Mouse (Mus musculus) left cerebral cortex, postnatal 10 days (tissue): ENCODE results near the gene Gng8. TPM values are rescaled to one million over a fixed set of nuclear protein-coding genes. Genes with fewer than 3 reads are reported as not detected.
A peak's percentile ranks its signal among the peaks of the same experiment; 100 is the strongest.

Experiments used
- DNase-seq, 2 experiments: peaks; one replicate each; pipeline ENCODE4 v3.0.0; 2021 to 2022; ENCODE audit warnings: low spot score in 2 of 2, mixed read lengths in 1 of 2; ENCODE audit errors: extremely low spot score in 1 of 2
- intact Hi-C: fragments of 180-260 bp; cut with DNase I; formaldehyde crosslinking; loops from one replicate; pipeline ENCODE4 v1.15.1; 2025
- total RNA-seq, 2 experiments: library from RNA; stranded (reverse); gene quantifications; 2 replicates each; pipeline ENCODE4 v1.2.3; 2021

Gene Gng8
- total RNA-seq, 2 experiments from 2014 or later = 0.73 to 0.81 TPM

DNA sequence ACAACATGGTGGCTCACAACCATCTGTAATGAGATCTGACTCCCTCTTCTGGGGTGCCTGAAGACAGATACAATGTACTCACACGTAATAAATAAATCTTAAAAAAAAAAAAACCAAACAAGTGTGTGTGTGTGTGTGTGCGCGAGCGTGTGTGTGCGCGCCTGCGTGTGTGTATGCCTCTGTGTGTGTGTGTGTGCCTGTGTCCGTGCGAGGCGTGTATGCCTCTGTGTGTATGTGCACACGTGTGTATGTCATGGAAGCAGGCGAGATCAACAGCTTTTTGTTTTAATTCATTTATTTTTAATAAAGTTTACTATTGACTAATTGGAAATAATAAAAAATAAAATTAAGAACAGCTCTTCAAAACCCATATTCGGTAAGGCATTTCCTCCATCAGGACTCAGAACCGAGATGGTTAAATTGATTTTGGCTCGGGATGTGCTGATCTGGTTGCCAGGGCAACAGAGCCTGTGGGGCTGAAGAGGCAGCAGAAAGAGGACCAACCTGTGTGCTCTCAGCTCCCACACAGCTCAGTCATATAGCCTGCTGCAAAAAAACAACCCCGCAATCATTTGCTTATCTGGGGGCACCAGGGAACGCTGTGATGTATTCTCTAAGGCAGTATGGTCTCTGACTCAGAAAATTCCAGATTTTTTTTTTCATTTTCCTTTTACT is 46.7 kb downstream of the Gng8 start:
- intact Hi-C loops = no loop called here
- DNase-seq = peak in 1 of 2 experiments; percentile 74

DNA sequence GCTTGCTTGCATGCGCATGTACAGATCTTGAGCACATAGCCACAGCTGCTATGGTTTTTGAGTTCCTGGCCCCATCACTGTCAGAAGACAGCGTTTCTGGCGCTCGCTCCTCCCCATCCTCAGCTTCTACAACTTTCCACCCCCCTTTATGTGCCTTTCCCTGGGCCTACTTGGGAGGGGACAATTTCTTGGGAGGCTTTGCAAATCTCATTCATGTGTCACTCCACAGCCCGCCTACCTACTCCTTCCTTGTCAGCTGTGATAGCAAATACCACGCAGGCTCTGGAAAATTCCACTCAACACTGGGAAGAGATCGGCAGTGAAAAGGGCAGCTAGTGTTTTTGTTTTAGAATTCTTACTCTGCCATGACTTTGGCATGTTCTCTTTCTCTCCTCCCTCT is 48.7 kb downstream of the Gng8 start:
- intact Hi-C loops = no loop called here
- no peak for DNase-seq

DNA sequence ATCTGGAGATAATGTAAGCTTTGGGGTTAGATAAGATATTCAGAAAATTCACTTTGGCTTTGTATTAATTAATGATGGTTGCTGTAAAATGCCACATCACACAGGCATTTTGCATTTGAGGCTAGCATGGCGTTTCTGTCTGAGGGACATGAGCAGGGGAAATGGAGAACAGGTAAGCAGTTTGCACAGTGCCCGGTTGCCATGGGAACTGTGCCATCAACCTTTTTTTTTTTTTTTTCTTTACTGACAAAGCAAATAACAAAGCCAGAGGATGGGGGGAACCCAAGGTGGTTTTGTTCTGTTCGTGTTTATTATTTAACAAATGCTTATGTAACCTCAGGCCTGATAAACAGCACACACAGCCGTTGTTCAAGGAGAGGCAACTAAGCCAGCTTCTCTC is 51.3 kb downstream of the Gng8 start:
- intact Hi-C loops = no loop called here
- DNase-seq = no peak

DNA sequence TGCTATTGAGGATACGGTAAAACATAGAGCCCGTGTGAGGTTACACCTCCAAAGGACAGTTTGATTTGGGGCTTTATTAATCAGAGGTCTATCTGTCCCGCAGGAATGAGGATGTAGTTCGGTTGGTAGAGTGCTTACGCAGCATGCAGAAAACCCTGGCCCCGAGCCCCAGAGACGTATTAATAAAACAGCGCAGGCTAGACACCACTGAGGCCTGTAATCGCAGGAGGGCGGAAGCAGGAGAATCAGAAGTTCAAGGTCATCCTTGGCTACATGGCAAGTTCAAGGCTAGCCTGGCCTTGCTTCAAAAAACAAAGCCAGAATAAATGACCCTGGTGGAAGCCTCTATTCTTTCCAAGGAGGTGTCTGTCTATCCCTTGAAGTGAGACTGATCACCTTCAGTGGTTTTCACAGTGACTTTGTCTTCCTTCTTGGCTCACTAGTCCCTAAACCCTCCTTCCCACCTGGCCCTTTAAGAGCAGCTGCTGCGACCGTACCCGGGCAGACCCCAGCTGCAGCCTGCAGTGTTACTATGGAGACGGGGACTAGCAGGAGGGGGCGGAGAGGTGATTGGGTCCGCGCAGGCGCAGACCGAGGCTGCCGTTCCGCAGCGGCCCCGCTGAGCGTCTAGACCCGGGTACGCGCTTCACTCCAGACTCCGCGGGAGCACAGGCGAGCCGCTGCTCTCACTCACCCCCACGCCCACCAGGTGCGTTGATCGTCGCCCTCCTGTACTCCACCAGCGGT is 52.6 kb downstream of the Gng8 start, which contains the start of gene Pnmal2:
Gene Pnmal2, plus strand, starts transcription at position 622 of the 747 bp plus-strand sequence.
- DNase-seq = peak; percentile 91 to 93
- intact Hi-C loops = no loop called here

DNA sequence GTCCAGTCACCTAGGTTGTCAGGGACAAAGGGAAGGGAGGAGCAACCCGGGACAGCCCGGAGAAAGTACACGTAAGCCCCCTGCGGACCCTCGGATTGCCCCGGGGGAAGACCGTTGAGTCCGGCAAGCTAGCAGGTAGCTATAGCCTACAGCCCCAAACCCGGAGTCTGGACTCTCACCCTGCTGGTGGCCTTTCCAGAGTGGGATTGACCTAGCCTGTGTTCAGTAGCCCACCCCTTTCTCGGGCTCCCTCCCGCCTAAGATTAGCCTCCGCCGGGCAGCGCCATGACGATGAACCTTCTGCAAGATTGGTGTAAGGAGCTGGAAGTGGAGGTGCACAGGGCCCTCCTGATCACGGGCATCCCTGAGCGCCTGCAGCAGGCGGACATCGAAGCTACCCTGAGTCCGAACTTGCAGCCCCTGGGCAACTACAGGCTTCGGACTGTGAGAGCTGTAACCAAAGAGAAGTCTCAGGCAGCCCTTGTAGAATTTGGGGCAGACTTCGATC is 53.3 kb downstream of the Gng8 start:
- DNase-seq = peak in 1 of 2 experiments; percentile 47
- intact Hi-C loops = no loop called here

Other genes with a start within 250 kb of the Gng8 start
- gene Ceacam15, start 216.1 kb upstream of the Gng8 start, total RNA-seq = not detected
- not detected for gene Ceacam9, start 169.9 kb upstream of the Gng8 start, total RNA-seq
- gene Ap2s1, start 153.4 kb upstream of the Gng8 start, total RNA-seq = 100 to 1,000 TPM; 350 to 351 TPM
- 1 to 10 TPM; 3.9 to 4.3 TPM for gene Slc1a5, start 110.4 kb upstream of the Gng8 start, total RNA-seq
- 100 to 1,000 TPM; 269 to 272 TPM for gene Strn4, start 75.9 kb upstream of the Gng8 start, total RNA-seq
- 10 to 100 TPM; 49.9 to 51.7 TPM for gene Fkrp, start 75.1 kb upstream of the Gng8 start, total RNA-seq
- 1 to 10 TPM; 6.4 to 6.8 TPM for gene Prkd2, start 48.9 kb upstream of the Gng8 start, total RNA-seq
- gene Dact3, start 16.5 kb upstream of the Gng8 start, total RNA-seq = 100 to 1,000 TPM; 103 TPM
- gene Ptgir, start 14.7 kb downstream of the Gng8 start, total RNA-seq = under 1 TPM in 1 of 2 experiments, not detected in 1; 0.17 TPM
- 1,000 to 10,000 TPM; 2,071 to 2,081 TPM for gene Calm3, start 32.3 kb downstream of the Gng8 start, total RNA-seq
- gene Pnmal2, start 52.9 kb downstream of the Gng8 start, total RNA-seq = 100 to 1,000 TPM; 210 to 223 TPM
- 10 to 100 TPM; 68.6 to 68.8 TPM for gene Pnmal1, start 67.9 kb downstream of the Gng8 start, total RNA-seq
- 10 to 100 TPM; 52.6 to 57.6 TPM for gene Gm42372, start 91.3 kb downstream of the Gng8 start, total RNA-seq
- 1 to 10 TPM; 3.0 to 3.3 TPM for gene Ccdc8, start 100.9 kb downstream of the Gng8 start, total RNA-seq
- gene Ppp5c, start 136.1 kb downstream of the Gng8 start, total RNA-seq = 100 to 1,000 TPM; 157 to 162 TPM
- gene Hif3a, start 170.6 kb downstream of the Gng8 start, total RNA-seq = 10 to 100 TPM in 1 of 2 experiments, 1 to 10 TPM in 1; 6.5 to 16.9 TPM
- gene Psg16, start 182.3 kb downstream of the Gng8 start, total RNA-seq = 1 to 10 TPM; 5.6 to 6.1 TPM